Mouse (Mus musculus): ENCODE measurements around the gene Kcnq1.
A peak's percentile ranks its signal among the peaks of the same experiment; 100 is the strongest.

The Kcnq1 gene

GRCm38 (mm10) chr7:143106062-143106461 is at the start of gene Kcnq1:
Kcnq1 (plus strand) TSS chr7:143106362.
- DNase-seq (ENCODE audit: low spot score in 2 of 2), result no peak

GRCm38 (mm10) chr7:143057023-143057422 is 49.1 kb upstream of the Kcnq1 start:
- DNase-seq (ENCODE audit: low spot score in 2 of 2), result no peak

- no peak for DNase-seq (ENCODE audit: low spot score in 2 of 2)
These were observed 48.4 kb upstream of the Kcnq1 start for GRCm38 (mm10) chr7:143057667-143058220.

GRCm38 (mm10) chr7:143058221-143058697 is 47.9 kb upstream of the Kcnq1 start:
- DNase-seq (ENCODE audit: low spot score in 2 of 2), result no peak

- DNase-seq (ENCODE audit: low spot score in 2 of 2), result no peak
These were observed 46.8 kb upstream of the Kcnq1 start for GRCm38 (mm10) chr7:143059202-143059870.

- DNase-seq (ENCODE audit: low spot score in 2 of 2), result no peak
These were observed 43.5 kb upstream of the Kcnq1 start for GRCm38 (mm10) chr7:143062704-143063103.

- no peak for DNase-seq (ENCODE audit: low spot score in 2 of 2)
These were observed 41.9 kb upstream of the Kcnq1 start for GRCm38 (mm10) chr7:143064226-143064625.

GRCm38 (mm10) chr7:143065692-143066091 is 40.5 kb upstream of the Kcnq1 start:
- no peak for DNase-seq (ENCODE audit: low spot score in 2 of 2)

GRCm38 (mm10) chr7:143067469-143067868 is 38.7 kb upstream of the Kcnq1 start:
- no peak for DNase-seq (ENCODE audit: low spot score in 2 of 2)

GRCm38 (mm10) chr7:143067897-143068296 is 38.3 kb upstream of the Kcnq1 start:
- no peak for DNase-seq (ENCODE audit: low spot score in 2 of 2)

- DNase-seq (ENCODE audit: low spot score in 2 of 2), result peak; percentile 61 to 75
These were observed 37.8 kb upstream of the Kcnq1 start for GRCm38 (mm10) chr7:143068316-143068881.

- DNase-seq (ENCODE audit: low spot score in 2 of 2), result peak; percentile 98 to 99
These were observed 37.1 kb upstream of the Kcnq1 start, which contains the start of gene Tssc4 for GRCm38 (mm10) chr7:143068882-143069591. Tssc4 (plus strand) TSS chr7:143069249.

GRCm38 (mm10) chr7:143069751-143070400 is 36.3 kb upstream of the Kcnq1 start:
- peak in 1 of 2 experiments; percentile 42 for DNase-seq (ENCODE audit: low spot score in 2 of 2)

GRCm38 (mm10) chr7:143070506-143071070 is 35.6 kb upstream of the Kcnq1 start:
- DNase-seq (ENCODE audit: low spot score in 2 of 2), result no peak

GRCm38 (mm10) chr7:143072605-143073004 is 33.6 kb upstream of the Kcnq1 start:
- DNase-seq (ENCODE audit: low spot score in 2 of 2), result no peak

- no peak for DNase-seq (ENCODE audit: low spot score in 2 of 2)
These were observed 33.1 kb upstream of the Kcnq1 start for GRCm38 (mm10) chr7:143073086-143073485.

GRCm38 (mm10) chr7:143075394-143075793 is 30.8 kb upstream of the Kcnq1 start:
- DNase-seq (ENCODE audit: low spot score in 2 of 2), result no peak

- DNase-seq (ENCODE audit: low spot score in 2 of 2), result no peak
These were observed 28.8 kb upstream of the Kcnq1 start for GRCm38 (mm10) chr7:143077351-143077750.

- DNase-seq (ENCODE audit: low spot score in 2 of 2), result no peak
These were observed 24.1 kb upstream of the Kcnq1 start for GRCm38 (mm10) chr7:143082024-143082423.

- DNase-seq (ENCODE audit: low spot score in 2 of 2), result no peak
These were observed 22.5 kb upstream of the Kcnq1 start for GRCm38 (mm10) chr7:143083708-143084107.

GRCm38 (mm10) chr7:143086366-143086765 is 19.8 kb upstream of the Kcnq1 start:
- peak in 1 of 2 experiments; percentile 40 for DNase-seq (ENCODE audit: low spot score in 2 of 2)

Measured in frontal cortex, postnatal 10 days (tissue).